Mouse (Mus musculus) midbrain, embryonic 13.5 days (tissue): ENCODE measurements around the gene Sh3bgrl2. TPM values are rescaled to one million over a fixed set of nuclear protein-coding genes. Genes with fewer than 3 reads are reported as not detected.
"Not testable (repeated sequence)": the region's sequence is repeated elsewhere in the genome, so short reads cannot be mapped to it uniquely, and the experiment has no call there.

Source experiments
- ATAC-seq: fragments of 200-750 bp; cut with Nextera tagmentation; 2 replicates; pipeline ENCODE4 v1.8.0; 2017; ENCODE audit warnings: mild to moderate bottlenecking, moderate TSS enrichment, moderate library complexity
- H3K27ac ChIP-seq: fragments of 300-500 bp; sonication (generic); 2 replicates; pipeline ENCODE4 v1.5.1; 2015; ENCODE audit warnings: inconsistent platforms, mild to moderate bottlenecking, moderate library complexity
- H3K27me3 ChIP-seq: fragments of 300-500 bp; sonication (generic); 2 replicates; pipeline ENCODE4 v1.6.1; 2015; ENCODE audit warnings: mild to moderate bottlenecking, inconsistent platforms
- H3K36me3 ChIP-seq: fragments of 300-500 bp; sonication (generic); 2 replicates; pipeline ENCODE4 v1.6.1; 2015; ENCODE audit warnings: mild to moderate bottlenecking, inconsistent platforms
- H3K4me1 ChIP-seq: fragments of 300-500 bp; sonication (generic); replicated peaks from 2 replicates; pipeline ENCODE4 v1.6.1; 2015; ENCODE audit warnings: inconsistent platforms
- H3K4me2 ChIP-seq: fragments of 300-500 bp; sonication (generic); replicated peaks from 2 replicates; pipeline ENCODE4 v1.6.1; 2015; ENCODE audit warnings: moderate library complexity, mild to moderate bottlenecking, inconsistent platforms
- H3K4me3 ChIP-seq: fragments of 300-500 bp; sonication (generic); replicated peaks from 2 replicates; pipeline ENCODE4 v1.5.1; 2015; ENCODE audit warnings: mild to moderate bottlenecking, inconsistent platforms
- H3K9ac ChIP-seq: fragments of 300-500 bp; sonication (generic); replicated peaks from 2 replicates; pipeline ENCODE4 v1.6.1; 2015; ENCODE audit warnings: mild to moderate bottlenecking, inconsistent platforms
- H3K9me3 ChIP-seq: fragments of 300-500 bp; sonication (generic); 2 replicates; pipeline ENCODE4 v1.6.1; 2016; ENCODE audit warnings: mild to moderate bottlenecking, inconsistent platforms
- WGBS: fragments of 180-500 bp; shearing (Covaris S2); methylation state at CpG from one replicate; pipeline ENCODE4 v1.1.7; 2015; 5-methylcytosine and 5-hydroxymethylcytosine counted together
- polyA plus RNA-seq: library from polyadenylated mRNA; unstranded; fragments of >200 nt; fragmentation: Nextera tagmentation; extraction: Ambion mirVana; gene quantifications from 2 replicates; pipeline ENCODE4 v1.2.1, GENCODE M21; 2015

Sh3bgrl2 gene
- 5.0 and 6.1 TPM in 2 replicates for polyA plus RNA-seq

- 1% methylated on average over 76 of the region's 76 CpGs for WGBS
- ATAC-seq, result peak; percentile 97
- Histone ChIP-seq H3K9ac (peak within 1 kb of the TSS; percentile 64), H3K27ac (no peak within 1 kb of the TSS), H3K36me3 (no peaks in the 10 kb centered on the region), H3K9me3 (no peaks in the 10 kb centered on the region), H3K4me1 (0 out of 2 replicates have a peak, but pooled peaks cover 9% of the 10 kb centered on the region), H3K4me2 (peak within 1 kb of the TSS; percentile 65), H3K4me3 (peak within 1 kb of the TSS; percentile 55), H3K27me3 (peaks cover 13% of the 10 kb centered on the region)
These were observed at the start of gene Sh3bgrl2 for GRCm38 (mm10) chr9:83547830-83548689. Sh3bgrl2 (plus strand) TSS chr9:83548327.

- H3K27ac ChIP-seq, result not testable (repeated sequence)
These were observed 29.0 kb upstream of the Sh3bgrl2 start for GRCm38 (mm10) chr9:83519081-83519480.

GRCm38 (mm10) chr9:83519510-83520155 is 28.5 kb upstream of the Sh3bgrl2 start:
- peak; percentile 86 for ATAC-seq
- H3K9me3 ChIP-seq, result no peaks in the 10 kb centered on the region
- H3K4me1 ChIP-seq, result peaks cover 7% of the 10 kb centered on the region
- no peaks in the 10 kb centered on the region for H3K27me3 ChIP-seq
- 45% methylated on average over 6 of the region's 6 CpGs for WGBS
- peak overlapping the region; percentile 78 for H3K27ac ChIP-seq
- H3K36me3 ChIP-seq, result no peaks in the 10 kb centered on the region
- no peak overlapping the region for H3K4me2 ChIP-seq
- H3K9ac ChIP-seq, result no peak overlapping the region
- H3K4me3 ChIP-seq, result no peak overlapping the region

More at GRCm38 (mm10) chr9:83519081-83519480, 29.0 kb upstream of the Sh3bgrl2 start:
- H3K4me2 ChIP-seq, H3K4me3 ChIP-seq, H3K9me3 ChIP-seq, H3K4me1 ChIP-seq, H3K36me3 ChIP-seq, H3K27me3 ChIP-seq, H3K9ac ChIP-seq: not testable (repeated sequence)
- ATAC-seq, result peak; percentile 65; the same call in 1 of the 2 replicates
- 38% methylated on average over 5 of the region's 5 CpGs for WGBS

GRCm38 (mm10) chr9:83527341-83528060 is 20.6 kb upstream of the Sh3bgrl2 start:
- no peaks in the 10 kb centered on the region for H3K4me1 ChIP-seq
- no peak overlapping the region for H3K4me2 ChIP-seq
- H3K4me3 ChIP-seq, result no peak overlapping the region
- ATAC-seq, result no peak
- H3K9ac ChIP-seq, result no peak overlapping the region
- WGBS, result 85% methylated on average over 7 of the region's 7 CpGs
- no peaks in the 10 kb centered on the region for H3K9me3 ChIP-seq
- no peak overlapping the region for H3K27ac ChIP-seq
- H3K27me3 ChIP-seq, result no peaks in the 10 kb centered on the region
- no peaks in the 10 kb centered on the region for H3K36me3 ChIP-seq

GRCm38 (mm10) chr9:83533044-83533769 is 14.9 kb upstream of the Sh3bgrl2 start:
- no peak overlapping the region for H3K4me3 ChIP-seq
- H3K27me3 ChIP-seq, result no peaks in the 10 kb centered on the region
- no peaks in the 10 kb centered on the region for H3K36me3 ChIP-seq
- no peak overlapping the region for H3K9ac ChIP-seq
- no peak for ATAC-seq
- H3K4me1 ChIP-seq, result peaks cover 8% of the 10 kb centered on the region
- no peak overlapping the region for H3K27ac ChIP-seq
- H3K4me2 ChIP-seq, result no peak overlapping the region
- no peaks in the 10 kb centered on the region for H3K9me3 ChIP-seq
- WGBS, result 87% methylated on average over 5 of the region's 5 CpGs

GRCm38 (mm10) chr9:83536959-83537358 is 11.2 kb upstream of the Sh3bgrl2 start:
- Histone ChIP-seq H3K9me3 (no peaks in the 10 kb centered on the region), H3K36me3 (no peaks in the 10 kb centered on the region), H3K27me3 (no peaks in the 10 kb centered on the region), H3K27ac (no peak overlapping the region), H3K4me1 (peaks cover 8% of the 10 kb centered on the region), H3K9ac (no peak overlapping the region), H3K4me2 (no peak overlapping the region), H3K4me3 (no peak overlapping the region)
- 89% methylated on average over 4 of the region's 4 CpGs for WGBS
- no peak for ATAC-seq

GRCm38 (mm10) chr9:83537510-83537909 is 10.6 kb upstream of the Sh3bgrl2 start:
- H3K36me3 ChIP-seq, result no peaks in the 10 kb centered on the region
- peaks cover 8% of the 10 kb centered on the region for H3K4me1 ChIP-seq
- no peak overlapping the region for H3K4me3 ChIP-seq
- peak overlapping the region; percentile 44; the same call in 1 of the 2 replicates for H3K27ac ChIP-seq
- WGBS, result 58% methylated on average over 2 of the region's 2 CpGs
- no peak overlapping the region for H3K9ac ChIP-seq
- no peaks in the 10 kb centered on the region for H3K27me3 ChIP-seq
- H3K9me3 ChIP-seq, result no peaks in the 10 kb centered on the region
- ATAC-seq, result no peak
- H3K4me2 ChIP-seq, result no peak overlapping the region

- peak overlapping the region; percentile 44; the same call in 1 of the 2 replicates for H3K27ac ChIP-seq
- no peaks in the 10 kb centered on the region for H3K9me3 ChIP-seq
- no peaks in the 10 kb centered on the region for H3K27me3 ChIP-seq
- peaks cover 8% of the 10 kb centered on the region for H3K4me1 ChIP-seq
- WGBS, result 48% methylated on average over 15 of the region's 15 CpGs
- H3K36me3 ChIP-seq, result no peaks in the 10 kb centered on the region
- no peak overlapping the region for H3K4me2 ChIP-seq
- no peak overlapping the region for H3K4me3 ChIP-seq
- peak; percentile 70; the same call in 1 of the 2 replicates for ATAC-seq
- H3K9ac ChIP-seq, result no peak overlapping the region
These were observed 10.1 kb upstream of the Sh3bgrl2 start for GRCm38 (mm10) chr9:83537921-83538536.

- 94% methylated on average over 14 of the region's 14 CpGs for WGBS
- Histone ChIP-seq H3K36me3 (no peaks in the 10 kb centered on the region), H3K9me3 (no peaks in the 10 kb centered on the region), H3K4me1 (peaks cover 8% of the 10 kb centered on the region), H3K27me3 (no peaks in the 10 kb centered on the region; the same call in 1 of the 2 replicates), H3K4me3 (no peak overlapping the region), H3K27ac (no peak overlapping the region), H3K4me2 (no peak overlapping the region), H3K9ac (no peak overlapping the region)
- ATAC-seq, result no peak
These were observed 8.2 kb upstream of the Sh3bgrl2 start for GRCm38 (mm10) chr9:83539809-83540491.

GRCm38 (mm10) chr9:83540492-83540857 is 7.7 kb upstream of the Sh3bgrl2 start:
- whole genome bisulfite sequencing, result 90% methylated on average over 4 of the region's 4 CpGs
- H3K9ac ChIP-seq, result no peak overlapping the region
- H3K4me2 ChIP-seq, result no peak overlapping the region
- H3K4me3 ChIP-seq, result no peak overlapping the region
- H3K27me3 ChIP-seq, result no peaks in the 10 kb centered on the region; the same call in 1 of the 2 replicates
- H3K4me1 ChIP-seq, result peaks cover 8% of the 10 kb centered on the region
- no peaks in the 10 kb centered on the region for H3K9me3 ChIP-seq
- peak; percentile 24; the same call in 1 of the 2 replicates for ATAC-seq
- no peaks in the 10 kb centered on the region for H3K36me3 ChIP-seq
- no peak overlapping the region for H3K27ac ChIP-seq
